Mouse (Mus musculus): ENCODE measurements at regions not wholly inside any gene's neighbourhood (a gene's known extent, or its start where the extent isn't known, plus 50 kb on each side); places are given as distances from the start of the nearest gene placed in this dataset.

DNA sequence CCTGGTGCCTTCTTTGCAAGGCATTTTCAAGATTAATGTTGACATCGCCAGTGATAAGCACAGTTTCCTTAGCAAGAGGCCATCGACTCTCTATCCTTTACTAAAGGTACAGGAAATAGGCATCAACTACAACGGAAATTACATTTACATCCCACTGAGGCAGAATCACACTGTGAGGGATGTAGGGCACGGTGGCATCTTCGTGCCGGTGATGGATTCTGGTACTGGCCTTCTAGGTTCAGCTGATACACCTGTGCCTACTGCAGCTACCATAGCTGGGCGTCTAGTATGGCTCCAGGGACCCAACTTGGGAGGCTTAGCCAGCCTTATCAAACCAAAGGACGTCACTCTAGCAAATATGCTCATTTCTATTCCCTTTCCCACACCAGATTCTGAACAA, 313.5 kb upstream of the Zfp637 start:
- no peak for ATAC-seq (replicated peaks; ENCODE audit: low FRiP score, low read depth)
- Histone ChIP-seq H3K4me2 (ENCODE audit: low read length) (no peak overlapping the region), H3K27me3 (ENCODE audit: insufficient read depth, low read length) (no peaks in the 10 kb centered on the region), H3K9me3 (replicated peaks; ENCODE audit: low read length) (no peaks in the 10 kb centered on the region), H3K27ac (no peak overlapping the region), H3K9ac (ENCODE audit: low read depth, low read length) (no peak overlapping the region), H3K36me3 (ENCODE audit: insufficient read depth, low read length) (no peaks in the 10 kb centered on the region), H3K4me3 (replicated peaks; ENCODE audit: low read depth, low read length) (no peak overlapping the region), H3K4me1 (replicated peaks; ENCODE audit: insufficient read depth, low read length) (no peaks in the 10 kb centered on the region)
- DNase-seq (ENCODE audit: low spot score): no peak
- no peak for TF ChIP-seq CTCF (IDR thresholded peaks at IDR 0.05; ENCODE audit: low read depth)
- WGBS: 74% methylated on average over 8 of the region's 8 CpGs

DNA sequence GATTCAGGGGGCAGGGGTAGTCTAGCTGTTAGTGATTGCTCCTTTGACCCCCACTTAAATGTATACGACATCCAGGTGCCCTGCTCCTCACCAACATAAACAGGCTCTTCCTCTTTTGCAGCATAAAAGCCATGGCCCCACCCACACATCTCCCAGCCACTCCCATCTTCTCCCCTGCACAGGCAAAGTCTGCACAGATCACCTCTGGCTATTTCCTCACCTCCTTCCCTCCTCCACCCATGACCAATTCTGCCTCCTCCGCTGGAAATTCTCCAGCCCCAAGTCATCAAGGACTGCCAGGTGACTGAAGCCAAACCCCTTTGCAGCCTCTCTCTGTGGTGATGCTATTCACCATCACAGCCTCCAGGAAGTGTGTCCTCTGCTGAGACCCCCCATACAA, 306.8 kb upstream of the Zfp637 start:
- no peak for TF ChIP-seq CTCF (IDR thresholded peaks at IDR 0.05; ENCODE audit: low read depth)
- no peaks in the 10 kb centered on the region for H3K27me3 ChIP-seq (ENCODE audit: insufficient read depth, low read length)
- WGBS: 14% methylated on average over 2 of the region's 2 CpGs
- H3K36me3 ChIP-seq (ENCODE audit: insufficient read depth, low read length): no peaks in the 10 kb centered on the region
- no peak overlapping the region for H3K9ac ChIP-seq (ENCODE audit: low read depth, low read length)
- H3K27ac ChIP-seq: no peak overlapping the region
- no peaks in the 10 kb centered on the region for H3K9me3 ChIP-seq (replicated peaks; ENCODE audit: low read length)
- no peaks in the 10 kb centered on the region for H3K4me1 ChIP-seq (replicated peaks; ENCODE audit: insufficient read depth, low read length)
- ATAC-seq (replicated peaks; ENCODE audit: low FRiP score, low read depth): no peak; the same call in 1 of the 2 replicates
- DNase-seq (ENCODE audit: low spot score): no peak
- no peak overlapping the region for H3K4me3 ChIP-seq (replicated peaks; ENCODE audit: low read depth, low read length)
- no peak overlapping the region for H3K4me2 ChIP-seq (ENCODE audit: low read length)

DNA sequence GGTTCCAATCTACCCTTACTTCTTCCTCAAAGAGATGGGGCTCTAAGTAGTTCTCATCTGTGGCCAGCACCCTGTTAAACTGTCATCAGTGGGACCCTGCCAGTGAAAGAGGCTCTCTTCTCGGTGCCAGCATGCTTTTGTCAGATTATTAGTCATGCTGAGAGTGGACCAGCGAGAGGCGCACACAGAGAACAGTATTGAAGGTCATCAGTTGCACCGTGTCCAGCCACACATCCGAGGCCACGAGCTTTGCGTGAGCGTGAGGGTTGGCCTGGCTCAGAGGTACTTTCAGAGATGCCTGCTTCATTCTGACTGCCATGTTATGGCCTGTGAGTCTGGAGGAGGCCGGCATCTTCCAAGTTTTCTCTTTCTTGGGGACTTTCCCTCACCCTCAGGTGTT, 306.0 kb upstream of the Zfp637 start:
- no peak for TF ChIP-seq CTCF (IDR thresholded peaks at IDR 0.05; ENCODE audit: low read depth)
- WGBS: 89% methylated on average over 9 of the region's 9 CpGs
- H3K4me3 ChIP-seq (replicated peaks; ENCODE audit: low read depth, low read length): no peak overlapping the region
- DNase-seq (ENCODE audit: low spot score) (no peak), ATAC-seq (replicated peaks; ENCODE audit: low FRiP score, low read depth) (no peak)
- H3K4me2 ChIP-seq (ENCODE audit: low read length): no peak overlapping the region
- H3K9ac ChIP-seq (ENCODE audit: low read depth, low read length): no peak overlapping the region
- no peaks in the 10 kb centered on the region for H3K9me3 ChIP-seq (replicated peaks; ENCODE audit: low read length)
- H3K4me1 ChIP-seq (replicated peaks; ENCODE audit: insufficient read depth, low read length): no peaks in the 10 kb centered on the region
- H3K27ac ChIP-seq: no peak overlapping the region
- no peaks in the 10 kb centered on the region for H3K36me3 ChIP-seq (ENCODE audit: insufficient read depth, low read length)
- no peaks in the 10 kb centered on the region for H3K27me3 ChIP-seq (ENCODE audit: insufficient read depth, low read length)

GRCm38 (mm10) chr6:117536084-117536483, 304.9 kb upstream of the Zfp637 start:
- Histone ChIP-seq H3K27me3 (ENCODE audit: insufficient read depth, low read length) (no peaks in the 10 kb centered on the region), H3K9me3 (replicated peaks; ENCODE audit: low read length) (no peaks in the 10 kb centered on the region), H3K27ac (no peak overlapping the region), H3K4me3 (replicated peaks; ENCODE audit: low read depth, low read length) (no peak overlapping the region), H3K4me2 (ENCODE audit: low read length) (no peak overlapping the region), H3K36me3 (ENCODE audit: insufficient read depth, low read length) (no peaks in the 10 kb centered on the region), H3K9ac (ENCODE audit: low read depth, low read length) (no peak overlapping the region), H3K4me1 (replicated peaks; ENCODE audit: insufficient read depth, low read length) (no peaks in the 10 kb centered on the region)
- ATAC-seq (replicated peaks; ENCODE audit: low FRiP score, low read depth) (no peak), DNase-seq (ENCODE audit: low spot score) (no peak)
- 95% methylated on average over 4 of the region's 4 CpGs for WGBS
- no peak for TF ChIP-seq CTCF (IDR thresholded peaks at IDR 0.05; ENCODE audit: low read depth)

DNA sequence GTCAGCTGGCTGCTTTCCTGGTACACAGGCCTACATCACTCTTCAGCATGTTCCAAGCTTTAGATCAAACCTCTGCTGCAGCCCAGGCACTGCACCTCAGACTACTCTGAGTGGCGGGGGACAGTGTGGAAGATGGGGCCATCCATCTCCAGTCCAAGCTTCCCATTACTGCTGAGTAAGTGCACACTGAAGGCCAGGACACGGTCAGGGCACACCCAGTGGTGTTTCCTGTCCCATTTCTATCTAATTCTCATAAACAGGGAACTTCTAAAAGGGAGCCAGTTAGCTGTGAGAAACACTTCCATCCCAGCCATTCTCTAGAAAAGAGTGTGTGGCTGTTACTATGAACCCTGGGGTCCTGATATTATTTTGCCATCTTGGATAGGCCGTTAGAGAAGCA, 298.5 kb upstream of the Zfp637 start:
- no peak for ATAC-seq (replicated peaks; ENCODE audit: low FRiP score, low read depth)
- 80% methylated on average over 3 of the region's 3 CpGs for WGBS

GRCm38 (mm10) chr6:117544276-117545196, 296.4 kb upstream of the Zfp637 start:
- no peak for TF ChIP-seq CTCF (IDR thresholded peaks at IDR 0.05; ENCODE audit: low read depth)
- ATAC-seq (replicated peaks; ENCODE audit: low FRiP score, low read depth) (no peak), DNase-seq (ENCODE audit: low spot score) (no peak)
- Histone ChIP-seq H3K4me2 (ENCODE audit: low read length) (no peak overlapping the region), H3K27me3 (ENCODE audit: insufficient read depth, low read length) (0 out of 2 replicates have a peak, but pooled peaks cover 3% of the 10 kb centered on the region), H3K4me3 (replicated peaks; ENCODE audit: low read depth, low read length) (no peak overlapping the region), H3K27ac (no peak overlapping the region), H3K36me3 (ENCODE audit: insufficient read depth, low read length) (no peaks in the 10 kb centered on the region), H3K9me3 (replicated peaks; ENCODE audit: low read length) (no peaks in the 10 kb centered on the region), H3K4me1 (replicated peaks; ENCODE audit: insufficient read depth, low read length) (no peaks in the 10 kb centered on the region), H3K9ac (ENCODE audit: low read depth, low read length) (no peak overlapping the region)
- WGBS: 89% methylated on average over 11 of the region's 11 CpGs

More for the DNA sequence above, 298.5 kb upstream of the Zfp637 start:
- no peak overlapping the region for H3K27ac ChIP-seq
- H3K36me3 ChIP-seq (ENCODE audit: insufficient read depth, low read length): no peaks in the 10 kb centered on the region
- H3K9ac ChIP-seq (ENCODE audit: low read depth, low read length): no peak overlapping the region
- no peaks in the 10 kb centered on the region for H3K4me1 ChIP-seq (replicated peaks; ENCODE audit: insufficient read depth, low read length)
- no peak for TF ChIP-seq CTCF (IDR thresholded peaks at IDR 0.05; ENCODE audit: low read depth)
- H3K9me3 ChIP-seq (replicated peaks; ENCODE audit: low read length): no peaks in the 10 kb centered on the region
- no peak overlapping the region for H3K4me2 ChIP-seq (ENCODE audit: low read length)
- no peak for DNase-seq (ENCODE audit: low spot score)
- H3K27me3 ChIP-seq (ENCODE audit: insufficient read depth, low read length): 0 out of 2 replicates have a peak, but pooled peaks cover 3% of the 10 kb centered on the region
- H3K4me3 ChIP-seq (replicated peaks; ENCODE audit: low read depth, low read length): no peak overlapping the region
